In the genomic region with DNA sequence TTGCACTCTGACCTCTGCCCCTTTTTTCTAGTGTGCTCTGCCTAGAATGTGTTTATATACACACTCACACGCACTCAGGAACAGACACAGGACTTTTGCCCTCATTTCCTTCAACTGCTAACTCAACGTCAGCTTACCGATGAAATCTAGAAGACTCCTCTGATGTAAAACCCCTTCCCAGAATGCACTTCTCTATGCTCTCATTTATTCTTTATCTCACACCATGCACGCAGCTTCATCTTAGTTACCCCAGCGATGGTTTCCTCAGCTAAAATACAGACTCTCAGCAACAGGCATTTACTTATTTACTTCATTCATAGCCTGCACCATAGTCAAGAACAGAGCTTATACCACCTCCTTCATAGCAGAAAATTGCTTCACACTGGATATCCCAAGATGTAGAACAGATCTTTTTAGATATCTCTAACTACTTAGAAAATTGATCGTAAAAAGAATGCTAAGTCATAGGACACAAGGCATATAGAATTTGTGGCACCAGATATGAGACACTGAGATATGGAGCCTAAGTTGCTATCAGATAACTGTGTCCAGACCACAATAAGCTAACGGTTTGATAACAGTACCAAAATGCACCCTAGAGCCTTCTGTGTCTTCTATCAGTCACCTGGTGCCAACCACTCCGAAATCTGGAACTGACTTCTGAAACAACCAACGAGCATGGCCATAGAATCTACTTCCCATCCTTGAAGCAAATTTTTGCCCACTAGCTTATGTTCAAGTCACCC, we compare ENCODE assay signal across 13 mouse cellular contexts.
"Had no signal": no experiment of that assay in that cellular context is flagged by ENCODE, and none has a peak within 500 bp of the region (broad histone marks: within the 10 kb centered on the region; RNA-seq: fewer than 3 reads in every experiment).

No protein-coding gene starts in this region.

- H3K4me3 ChIP-seq: limb, embryonic 15.5 days; liver, embryonic 13.5 days; megakaryocyte, embryonic 14.5 days; myocyte; neural tube, embryonic 15.5 days had no signal

- H3K9me3 ChIP-seq: limb, embryonic 15.5 days; liver, embryonic 13.5 days; neural tube, embryonic 15.5 days had no signal

- ATAC-seq: intestine, embryonic 16.5 days had no signal

- H3K36me3 ChIP-seq: limb, embryonic 15.5 days; liver, embryonic 13.5 days; neural tube, embryonic 15.5 days had no signal

- H3K4me1 ChIP-seq: liver, embryonic 13.5 days; megakaryocyte, embryonic 14.5 days; neural tube, embryonic 15.5 days had no signal

- H3K27ac ChIP-seq: limb, embryonic 15.5 days; liver, embryonic 13.5 days; neural tube, embryonic 15.5 days; stomach, postnatal 0 days had no signal

- H3K9ac ChIP-seq: limb, embryonic 15.5 days; liver, embryonic 13.5 days; neural tube, embryonic 15.5 days had no signal

- H3K27me3 ChIP-seq: limb, embryonic 15.5 days; liver, embryonic 13.5 days; neural tube, embryonic 15.5 days had no signal

- DNase-seq: kidney, adult 2 months; kidney, postnatal 25 days; liver, embryonic 13.5 days; lung, adult 2 months; lung, postnatal 14 days; midbrain, embryonic 14.5 days; thymus, postnatal 14 days had no signal

- H3K4me2 ChIP-seq: limb, embryonic 15.5 days; liver, embryonic 13.5 days; neural tube, embryonic 15.5 days had no signal
